Mouse (Mus musculus) right cerebral cortex, postnatal 36 days (tissue): ENCODE data around the gene Lrrn1.

ENCODE experiments used
- DNase-seq, 2 experiments: peaks; one replicate each; pipeline ENCODE4 v3.0.0; 2022; ENCODE audit warnings: low spot score in 2 of 2, mixed read lengths in 1 of 2

Lrrn1 gene

GRCm38 (mm10) chr6:107528877-107529864 lies at the start of gene Lrrn1:
TSS of gene Lrrn1 (plus strand) at chr6:107529768.
- DNase-seq, result peak; percentile 68 to 81

DNA sequence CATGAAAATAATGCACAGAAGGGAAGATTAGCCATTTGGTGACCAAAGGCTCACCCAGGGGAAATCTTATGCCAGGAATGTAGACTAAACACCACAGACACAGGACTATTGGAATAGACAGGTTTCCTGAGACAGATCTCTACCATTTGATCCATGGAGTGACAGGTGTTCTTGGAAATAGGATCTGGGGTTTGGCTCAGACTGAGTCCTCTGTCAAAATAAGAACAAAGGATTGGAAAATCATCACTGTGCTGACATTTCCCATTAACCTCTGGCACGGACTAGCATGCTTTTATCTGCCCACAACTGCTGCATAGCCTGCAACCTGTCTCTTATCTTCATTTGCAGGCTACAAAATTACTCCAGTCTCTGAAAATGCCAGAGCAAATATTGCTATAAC lies 35.1 kb upstream of the Lrrn1 start:
- DNase-seq, result no peak

GRCm38 (mm10) chr6:107495830-107496229 lies 33.7 kb upstream of the Lrrn1 start:
- DNase-seq, result no peak

DNA sequence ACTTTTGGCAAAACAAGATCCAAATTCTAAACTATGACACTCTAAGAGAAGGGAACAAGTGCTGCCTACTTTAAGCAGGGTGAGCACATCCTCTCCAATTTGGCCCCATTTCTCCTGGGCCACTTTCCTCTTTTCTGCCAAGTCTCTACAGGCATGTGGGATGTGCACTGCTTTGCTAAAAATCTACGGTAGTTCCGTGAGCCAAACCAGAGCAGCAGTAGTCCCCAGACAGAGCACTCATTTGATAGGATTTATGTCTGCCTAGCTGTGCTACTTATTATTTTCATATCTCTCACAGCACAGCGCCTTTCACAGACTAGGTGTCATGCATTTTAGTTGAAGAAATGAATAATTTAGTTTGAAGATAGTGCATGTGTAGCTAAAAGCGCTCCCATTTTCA lies 15.9 kb upstream of the Lrrn1 start:
- DNase-seq, result peak; percentile 6 to 20

DNA sequence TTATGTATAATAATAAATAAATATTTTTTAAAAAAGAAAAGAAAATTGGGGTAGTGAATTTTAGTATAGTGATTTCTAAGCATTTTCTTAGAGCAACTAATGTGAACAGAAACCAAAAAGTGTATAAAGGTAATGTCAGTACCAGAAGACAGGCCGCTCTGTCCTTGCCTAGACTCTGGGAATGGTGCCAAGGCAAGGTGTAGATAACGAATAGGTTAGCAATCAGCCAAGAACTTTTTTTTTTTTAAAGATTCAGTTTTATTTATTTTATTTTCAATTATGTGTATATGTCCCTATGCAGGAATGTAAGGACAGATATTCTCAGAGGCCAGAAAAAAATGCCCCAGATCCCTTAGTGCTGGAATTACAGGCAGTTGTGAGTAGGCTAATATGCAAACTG lies 5.6 kb upstream of the Lrrn1 start:
- no peak for DNase-seq

GRCm38 (mm10) chr6:107529911-107530431 lies 403 bp downstream of the Lrrn1 start:
- peak; percentile 49 to 50 for DNase-seq

DNA sequence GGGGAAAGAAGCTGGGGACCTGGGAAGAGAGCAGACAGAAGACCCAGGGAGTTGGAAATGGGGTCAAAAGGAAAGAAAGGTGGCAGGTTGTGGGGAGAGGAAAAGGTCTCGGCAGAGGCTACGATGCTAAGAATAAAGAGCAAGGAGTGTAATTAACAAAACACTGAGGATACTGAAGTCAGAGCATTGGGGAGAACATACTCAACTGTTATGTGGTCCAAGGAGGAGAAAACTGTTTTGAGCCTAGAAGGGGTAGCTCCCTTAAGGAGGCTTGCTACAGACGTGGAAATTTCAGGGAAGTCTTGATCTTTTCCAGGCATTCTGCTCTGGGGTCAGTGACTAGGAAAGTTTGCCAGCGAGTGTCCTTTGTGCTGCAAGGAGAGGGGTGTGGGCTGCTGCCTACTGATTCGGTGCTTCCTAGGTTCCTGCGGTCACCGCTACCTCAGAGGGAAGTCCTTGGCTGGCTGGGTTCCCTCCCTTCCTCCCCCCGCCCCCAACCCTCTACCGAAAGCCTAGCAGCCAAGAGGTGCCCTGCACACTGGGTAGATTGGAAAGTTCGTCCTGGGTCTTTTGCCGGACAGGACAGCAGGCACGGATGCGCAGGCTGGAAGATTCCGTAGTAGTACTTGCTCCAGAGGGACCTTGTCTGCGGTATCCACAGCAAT lies 1.2 kb downstream of the Lrrn1 start:
- no peak for DNase-seq

DNA sequence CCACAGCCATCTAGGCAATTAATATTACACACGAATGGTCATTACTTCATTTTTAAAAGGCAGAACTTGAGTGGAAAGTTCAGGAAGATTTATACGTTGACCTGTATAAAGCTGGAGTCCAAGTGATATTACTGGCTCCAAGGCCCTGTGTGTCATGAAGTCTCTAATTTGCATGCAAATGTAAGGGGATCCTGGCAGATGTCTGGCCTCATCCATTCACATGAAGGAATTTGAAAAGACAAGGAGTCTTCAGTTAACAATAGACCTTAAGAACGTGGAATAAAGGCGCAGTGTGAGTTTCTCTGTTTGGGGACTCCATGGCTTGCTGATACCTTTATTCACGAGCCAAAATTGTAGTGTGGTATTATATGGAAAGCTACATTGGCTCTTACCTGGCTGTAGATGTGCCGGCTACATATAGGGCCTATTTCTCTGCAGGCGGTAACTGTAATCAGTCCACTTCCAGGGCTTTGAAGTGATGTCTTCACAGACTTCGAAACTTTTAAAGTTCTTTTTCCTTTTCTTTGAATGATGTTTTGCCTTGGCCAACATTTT lies 2.0 kb downstream of the Lrrn1 start:
- no peak for DNase-seq

DNA sequence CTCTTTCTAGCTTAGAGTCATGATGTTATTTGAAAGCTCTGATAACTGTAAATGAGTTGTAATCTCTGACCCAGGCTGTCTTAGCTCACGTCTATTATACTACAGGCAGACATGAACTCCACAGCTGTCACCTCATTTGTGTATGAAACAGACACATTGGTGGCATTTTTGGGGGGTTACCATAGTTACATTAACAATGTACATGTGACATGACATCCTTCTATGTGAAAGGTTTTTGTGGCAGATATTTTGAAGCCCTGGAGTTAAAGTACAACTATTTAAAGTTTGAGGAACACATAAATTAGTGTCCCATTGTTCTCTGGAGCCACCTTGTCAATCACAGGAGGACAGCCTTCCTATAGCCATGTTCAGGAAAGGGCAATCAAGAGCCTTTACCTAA lies 5.0 kb downstream of the Lrrn1 start:
- DNase-seq, result no peak

- no peak for DNase-seq
Observed at GRCm38 (mm10) chr6:107536631-107537030, 7.1 kb downstream of the Lrrn1 start.

- no peak for DNase-seq
Observed at GRCm38 (mm10) chr6:107541222-107541621, 11.7 kb downstream of the Lrrn1 start.

- DNase-seq, result peak in 1 of 2 experiments; percentile 40
Observed at GRCm38 (mm10) chr6:107541918-107542317, 12.3 kb downstream of the Lrrn1 start.

GRCm38 (mm10) chr6:107546272-107546671 lies 16.7 kb downstream of the Lrrn1 start:
- DNase-seq, result no peak

GRCm38 (mm10) chr6:107552511-107552910 lies 22.9 kb downstream of the Lrrn1 start:
- no peak for DNase-seq

GRCm38 (mm10) chr6:107555364-107555763 lies 25.8 kb downstream of the Lrrn1 start:
- no peak for DNase-seq

GRCm38 (mm10) chr6:107556996-107557395 lies 27.4 kb downstream of the Lrrn1 start:
- no peak for DNase-seq

- DNase-seq, result no peak
Observed at GRCm38 (mm10) chr6:107557806-107558205, 28.2 kb downstream of the Lrrn1 start.

DNA sequence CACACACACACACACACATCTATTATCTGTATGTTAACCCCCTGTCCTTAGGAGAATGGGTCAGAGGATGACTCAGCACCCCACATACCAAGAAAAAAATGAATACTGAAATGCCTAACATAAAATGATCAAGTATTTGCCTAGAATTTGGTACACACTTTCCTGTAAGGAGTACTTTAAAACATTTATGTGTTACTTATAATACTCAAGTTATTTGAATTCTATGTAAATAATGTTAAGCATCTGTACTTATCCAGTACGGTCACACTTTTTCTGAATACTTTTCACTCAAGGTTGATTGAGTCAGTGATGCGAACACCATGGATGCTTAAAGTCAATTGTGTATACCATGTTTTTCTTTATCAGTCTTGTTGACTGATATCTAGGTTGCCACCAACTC lies 32.7 kb downstream of the Lrrn1 start:
- no peak for DNase-seq

DNA sequence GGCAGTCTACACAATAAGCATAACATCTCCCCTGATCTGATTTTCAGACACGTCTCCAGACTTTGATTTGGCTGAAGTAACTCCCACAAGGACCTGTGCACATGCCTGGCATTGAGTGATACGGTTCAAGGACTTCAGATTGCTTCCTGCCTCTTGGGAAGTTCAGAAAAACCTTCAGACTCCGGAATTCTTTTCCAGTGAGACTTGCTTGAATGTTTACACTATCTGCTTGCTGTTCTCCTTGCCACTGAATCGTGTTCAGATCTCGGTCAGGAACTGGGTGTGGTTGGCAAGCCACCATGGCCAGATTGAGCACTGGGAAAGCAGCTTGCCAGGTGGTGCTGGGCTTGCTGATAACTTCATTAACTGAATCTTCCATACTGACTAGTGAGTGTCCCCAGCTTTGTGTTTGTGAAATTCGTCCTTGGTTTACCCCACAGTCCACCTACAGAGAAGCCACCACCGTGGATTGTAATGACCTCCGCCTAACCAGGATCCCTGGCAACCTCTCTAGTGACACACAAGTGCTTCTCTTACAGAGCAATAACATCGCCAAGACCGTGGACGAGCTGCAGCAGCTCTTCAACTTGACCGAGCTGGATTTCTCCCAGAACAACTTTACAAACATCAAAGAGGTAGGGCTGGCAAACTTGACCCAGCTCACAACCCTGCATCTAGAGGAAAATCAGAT lies 37.5 kb downstream of the Lrrn1 start:
- no peak for DNase-seq

- DNase-seq, result no peak
Observed at GRCm38 (mm10) chr6:107574561-107574960, 45.0 kb downstream of the Lrrn1 start.

DNA sequence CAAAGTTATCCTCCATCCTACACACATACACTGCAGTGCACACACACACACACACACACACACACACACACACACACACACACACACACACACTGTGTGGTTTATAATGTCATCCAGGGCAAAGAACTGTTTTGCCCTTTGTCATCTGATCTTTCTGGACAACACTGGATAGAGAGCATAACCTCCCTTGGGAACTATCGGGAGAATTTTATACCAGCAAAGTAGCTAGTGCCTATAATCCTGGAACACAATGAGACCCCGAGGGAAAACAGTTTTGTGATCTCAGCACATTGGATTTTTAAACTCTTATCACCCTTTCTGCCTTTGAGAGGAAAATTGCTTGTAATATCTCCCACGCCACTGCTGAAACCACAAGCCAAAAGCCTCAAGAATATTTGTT lies 45.8 kb downstream of the Lrrn1 start:
- DNase-seq, result no peak

- DNase-seq, result no peak
Observed at GRCm38 (mm10) chr6:107577309-107577708, 47.7 kb downstream of the Lrrn1 start.
